Mouse (Mus musculus) CD4-positive helper T cell, adult 2 months (primary cell): Measurements from ENCODE around the gene Actr8.

Experiments
- DNase-seq: peaks from one replicate; pipeline ENCODE4 v3.0.0-alpha.2; 2012; ENCODE audit warnings: low read depth, missing footprints, low spot score

Actr8 gene

DNA sequence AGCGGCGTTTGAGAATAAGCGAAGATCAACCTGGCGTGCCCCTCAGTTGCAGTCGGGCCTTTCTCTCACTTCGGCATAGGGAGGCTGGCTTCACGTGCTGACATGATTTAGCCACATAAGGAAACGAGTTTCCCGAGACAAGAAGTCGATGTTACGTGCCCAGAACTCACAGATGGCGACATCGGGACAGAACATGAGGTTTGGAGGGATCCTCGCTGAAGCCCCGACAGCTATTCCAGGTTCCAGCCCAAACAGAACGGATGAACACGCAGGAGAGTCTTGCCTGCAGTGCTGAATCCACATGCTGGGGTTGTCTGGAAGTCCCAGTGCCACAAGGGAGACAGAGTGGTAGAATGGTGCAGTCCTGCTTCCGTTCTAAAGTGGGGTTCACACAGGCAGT lies 60.3 kb downstream of the Actr8 start:
- DNase-seq = no peak

DNA sequence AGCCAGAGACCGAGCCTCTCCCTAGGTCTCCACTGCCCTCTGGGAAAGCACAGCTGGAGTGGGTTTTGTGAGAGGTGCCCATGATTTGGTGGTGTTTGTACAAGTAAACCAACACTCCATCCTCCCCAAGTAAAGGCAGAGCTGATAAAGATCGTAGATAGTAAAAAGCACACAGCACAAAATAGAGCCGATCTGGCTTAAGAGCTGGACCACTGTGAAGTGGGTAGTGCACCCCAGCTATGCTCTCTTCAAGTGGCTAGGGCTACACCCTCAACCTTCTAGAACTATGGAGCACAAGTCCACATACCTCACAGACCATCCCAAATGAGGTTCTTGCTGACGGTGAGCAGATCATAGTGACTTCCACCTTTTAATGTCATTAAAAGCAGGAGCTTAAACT lies 61.3 kb downstream of the Actr8 start:
- no peak for DNase-seq

DNA sequence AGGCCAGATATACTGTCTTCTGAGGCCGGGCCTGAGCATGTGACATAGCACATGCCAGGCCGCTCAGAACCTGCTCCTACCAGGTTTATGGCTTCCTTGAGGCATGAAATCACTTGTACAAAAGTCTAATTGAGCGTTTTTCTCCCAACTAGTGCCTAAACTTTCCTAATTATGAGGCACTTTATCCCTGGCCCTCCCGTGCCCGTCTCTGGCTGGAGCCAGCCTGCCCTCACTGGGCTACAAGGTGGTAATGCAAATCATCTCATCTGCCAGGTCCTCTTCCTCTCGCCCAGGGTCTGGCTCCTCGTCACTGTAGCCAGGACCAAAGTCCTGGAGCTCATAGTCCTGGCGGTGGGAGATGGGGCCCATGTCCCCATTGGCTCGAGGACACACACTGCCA lies 63.7 kb downstream of the Actr8 start:
- DNase-seq = no peak

DNA sequence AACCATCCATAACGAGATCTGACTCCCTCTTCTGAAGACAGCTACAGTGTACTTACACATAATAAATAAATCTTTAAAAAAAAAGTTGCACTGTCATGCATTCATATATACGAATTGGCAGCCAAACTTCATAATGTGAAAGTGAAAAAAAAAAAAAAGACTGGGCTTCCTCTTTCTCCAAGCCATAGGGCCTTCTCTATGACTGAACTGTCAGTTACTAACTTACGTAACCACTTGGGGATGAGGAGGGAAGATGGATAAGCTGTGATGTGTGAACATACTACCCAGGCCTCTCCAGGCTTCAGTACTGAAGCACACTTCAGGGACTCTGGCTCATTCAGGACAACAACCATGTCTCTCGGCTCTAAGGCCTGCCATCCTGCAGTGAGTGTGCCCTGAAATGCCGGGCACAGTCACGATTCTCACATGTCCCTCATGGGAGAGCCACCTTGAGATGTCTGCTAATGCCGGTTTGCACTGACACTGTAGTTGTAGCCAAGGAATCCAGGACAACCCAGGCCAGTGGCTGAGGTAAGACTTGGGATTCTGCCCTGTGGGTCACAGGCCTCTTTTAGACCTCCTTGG lies 65.3 kb downstream of the Actr8 start:
- no peak for DNase-seq

DNA sequence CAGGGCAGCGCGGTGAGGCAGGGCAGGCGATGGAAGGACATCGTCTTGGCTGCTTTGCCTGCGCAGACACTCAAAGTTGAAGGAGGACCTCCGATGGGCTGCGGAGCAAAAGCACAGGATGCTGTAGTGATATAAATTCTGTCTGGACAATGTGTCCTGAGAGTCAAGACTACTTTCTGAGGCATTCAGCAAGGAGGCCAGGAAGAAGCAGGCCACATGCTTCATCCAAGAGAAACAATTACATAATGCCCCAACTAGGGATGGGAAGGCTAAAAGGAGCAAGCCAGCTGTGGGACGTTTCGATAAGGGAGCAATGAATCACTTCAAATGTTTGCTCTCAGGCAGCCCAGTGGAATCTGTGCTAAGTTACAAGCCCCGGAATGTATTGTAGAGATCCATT lies 67.1 kb downstream of the Actr8 start:
- DNase-seq = no peak

DNA sequence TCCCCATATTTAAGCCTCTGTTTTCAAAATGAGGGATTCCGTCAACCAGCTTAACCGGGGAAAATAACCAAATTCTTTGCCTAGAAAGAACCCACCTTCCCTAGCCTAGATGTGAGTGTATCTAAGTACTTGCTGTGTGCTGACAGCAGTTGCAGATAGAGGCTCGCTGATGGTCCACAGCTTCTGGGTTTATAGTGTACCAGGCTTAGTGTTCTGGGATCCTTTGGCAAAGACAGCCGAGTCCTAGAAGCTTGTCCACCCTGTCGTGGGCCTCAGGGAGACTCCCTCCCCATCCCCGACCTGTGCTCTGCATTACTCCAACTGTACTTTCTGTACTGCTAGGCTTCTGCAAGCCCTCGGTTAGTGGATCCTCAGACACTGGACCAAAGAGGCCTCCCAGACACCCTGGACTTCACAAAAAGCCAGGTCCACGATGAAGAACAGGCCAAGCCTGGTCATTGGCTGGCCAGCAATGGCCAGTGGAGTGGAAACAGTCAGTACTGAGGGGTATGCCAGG lies 67.6 kb downstream of the Actr8 start:
- DNase-seq = no peak

DNA sequence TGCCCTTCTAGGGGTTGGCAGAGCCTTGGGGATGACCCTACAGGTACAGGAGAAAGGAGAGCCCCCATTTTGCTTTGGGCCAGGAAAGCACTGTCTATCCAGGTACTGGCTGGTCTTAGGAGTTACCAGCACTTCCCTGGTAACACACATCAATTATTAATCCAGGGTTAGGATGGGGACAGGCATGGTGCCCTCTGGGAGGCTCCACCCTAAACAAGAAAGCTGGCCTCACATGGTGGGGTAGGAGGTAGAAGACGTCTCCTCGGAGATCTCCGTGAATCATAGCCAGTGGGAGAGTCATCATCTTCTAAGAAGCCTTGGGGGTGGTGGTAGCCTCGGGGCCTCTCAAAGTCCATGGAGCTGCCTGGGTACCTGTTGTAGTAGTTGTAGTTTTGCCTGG lies 68.8 kb downstream of the Actr8 start:
- DNase-seq = no peak

DNA sequence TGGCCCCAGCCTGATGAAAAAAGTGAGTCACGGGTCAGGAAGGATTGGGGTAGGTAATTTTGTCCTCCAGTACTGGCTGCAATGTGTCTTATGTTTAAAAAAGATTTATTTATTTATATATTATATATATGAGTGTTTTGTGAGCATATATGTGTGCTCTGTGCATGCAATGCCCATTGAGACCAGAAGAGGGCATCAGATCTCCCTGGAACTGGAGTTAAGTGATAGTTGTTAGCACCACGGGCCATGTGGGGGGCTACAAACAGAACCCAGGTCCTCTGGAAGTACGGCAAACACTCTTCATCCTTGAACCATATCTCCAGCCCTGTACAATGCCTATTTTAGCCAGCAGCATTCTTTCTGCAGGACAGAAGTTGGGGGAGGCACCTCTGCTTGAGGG lies 69.9 kb downstream of the Actr8 start:
- DNase-seq = no peak

DNA sequence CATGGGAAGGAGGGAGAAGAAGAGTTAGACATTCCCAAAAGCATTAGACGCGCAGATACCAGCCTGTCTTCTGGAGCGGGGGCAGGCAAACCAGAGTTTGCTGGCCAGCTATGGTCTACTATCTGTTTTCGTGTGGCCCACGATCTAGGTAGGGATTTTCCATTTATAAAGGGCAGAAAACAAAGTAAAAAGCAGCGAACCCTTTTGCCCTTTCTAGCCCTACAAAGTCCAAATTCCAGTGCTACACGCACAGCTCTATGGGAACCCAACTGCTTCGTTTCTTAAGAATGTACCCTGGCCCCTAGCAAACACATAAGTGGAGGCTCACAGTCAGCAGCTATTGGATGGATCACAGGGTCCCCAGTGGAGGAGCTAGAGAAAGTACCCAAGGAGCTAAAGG lies 72.1 kb downstream of the Actr8 start:
- DNase-seq = no peak

DNA sequence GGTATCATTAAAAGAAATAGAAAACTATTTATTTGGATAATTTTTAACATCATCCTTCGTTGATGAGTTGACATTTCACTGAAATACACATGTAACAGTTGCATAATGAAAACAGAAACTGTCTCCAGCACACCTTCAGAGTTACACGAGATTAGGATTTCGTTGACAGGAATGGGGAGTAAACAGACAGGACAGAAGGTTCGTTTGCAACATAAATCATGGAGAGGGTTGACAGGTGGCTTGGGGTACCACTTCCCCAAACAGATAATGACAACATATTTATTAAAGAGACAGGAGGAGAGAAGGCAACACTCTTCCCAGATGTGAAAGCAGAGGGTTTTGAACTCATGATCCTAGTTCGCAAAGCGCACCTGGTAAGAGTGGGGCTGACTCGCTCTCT lies 76.8 kb downstream of the Actr8 start:
- no peak for DNase-seq
